Mouse (Mus musculus): Measurements from ENCODE around the gene Golm1. TPM values are rescaled to one million over a fixed set of nuclear protein-coding genes. Genes with fewer than 3 reads are reported as not detected.
"Not testable (repeated sequence)": the region's sequence is repeated elsewhere in the genome, so short reads cannot be mapped to it uniquely, and the experiment has no call there.

Gene Golm1
- total and polyA plus RNA-seq, 3 experiments = 6.5 to 16.2 (median 11.4) TPM

DNA sequence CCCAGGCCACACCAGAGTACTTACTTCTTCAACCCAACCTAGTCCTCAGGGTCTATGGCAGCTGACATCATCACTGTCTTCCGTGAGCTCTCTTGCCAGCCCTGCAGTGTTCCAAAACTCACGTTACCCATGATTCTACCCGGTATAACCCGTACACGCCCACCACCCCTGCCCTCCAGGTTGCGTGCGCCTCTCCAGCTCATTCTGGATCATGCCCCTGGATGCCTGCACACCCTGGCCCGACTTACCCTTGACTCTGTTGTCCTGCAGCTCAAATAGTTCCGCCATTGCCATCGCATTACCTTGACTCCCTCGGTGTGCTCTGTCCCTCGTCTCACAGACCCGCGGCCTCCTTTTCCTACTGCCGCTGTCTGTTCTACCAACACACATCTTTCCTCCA, 34.6 kb upstream of the Golm1 start, which contains the start of gene Spata31d1a:
Gene Spata31d1a, minus strand, starts transcription at position 101 of the 400 bp plus-strand sequence.
- no peak within 1 kb of the TSS for H3K4me3 ChIP-seq
- DNase-seq = no peak
- TF ChIP-seq EP300 (IDR thresholded peaks at IDR 0.05; ENCODE audit: insufficient read depth, low read depth, low read length) (no peak), CTCF (IDR thresholded peaks at IDR 0.05) (no peak), POLR2A (IDR thresholded peaks at IDR 0.05; ENCODE audit: insufficient read depth, low read depth, low read length) (no peak)
- no peak within 1 kb of the TSS for H3K9ac ChIP-seq (ENCODE audit: low read depth, low read length)
- 87% methylated on average over 15 of the region's 15 CpGs for WGBS
- H3K4me1 ChIP-seq (ENCODE audit: control insufficient read depth, insufficient read depth, low read length) = no peaks in the 10 kb centered on the region
- H3K79me2 ChIP-seq (replicated peaks; ENCODE audit: control insufficient read depth, insufficient read depth, low read length) = no peaks in the 10 kb centered on the region
- no peak within 1 kb of the TSS for H3K27ac ChIP-seq
- H3K27me3 ChIP-seq (ENCODE audit: control insufficient read depth, insufficient read depth, low read length) = no peaks in the 10 kb centered on the region
- intact Hi-C loops (cut with DNase I) = no loop called here
- no peaks in the 10 kb centered on the region for H3K36me3 ChIP-seq (ENCODE audit: control insufficient read depth, insufficient read depth, low read length)

- Histone ChIP-seq H3K9ac (ENCODE audit: low read depth, low read length) (0 out of 2 replicates have a peak overlapping the region, but pooled peaks have one; percentile 3), H3K27me3 (ENCODE audit: control insufficient read depth, insufficient read depth, low read length) (no peaks in the 10 kb centered on the region), H3K36me3 (ENCODE audit: control insufficient read depth, insufficient read depth, low read length) (no peaks in the 10 kb centered on the region), H3K27ac (no peak overlapping the region), H3K79me2 (replicated peaks; ENCODE audit: control insufficient read depth, insufficient read depth, low read length) (no peaks in the 10 kb centered on the region), H3K4me1 (ENCODE audit: control insufficient read depth, insufficient read depth, low read length) (peaks cover 1% of the 10 kb centered on the region; the same call in 1 of the 2 replicates), H3K4me3 (no peak overlapping the region)
- peak in 1 of 2 experiments; percentile 13 for DNase-seq
- TF ChIP-seq CTCF (IDR thresholded peaks at IDR 0.05) (peak; percentile 57), EP300 (IDR thresholded peaks at IDR 0.05; ENCODE audit: insufficient read depth, low read depth, low read length) (0 out of 2 replicates have a peak, but pooled peaks have one; percentile 10), POLR2A (IDR thresholded peaks at IDR 0.05; ENCODE audit: insufficient read depth, low read depth, low read length) (no peak)
- 19% methylated on average over 12 of the region's 12 CpGs for WGBS
- intact Hi-C loops (cut with DNase I) = no loop called here
Observed at GRCm38 (mm10) chr13:59704562-59704961, 29.0 kb upstream of the Golm1 start.

DNA sequence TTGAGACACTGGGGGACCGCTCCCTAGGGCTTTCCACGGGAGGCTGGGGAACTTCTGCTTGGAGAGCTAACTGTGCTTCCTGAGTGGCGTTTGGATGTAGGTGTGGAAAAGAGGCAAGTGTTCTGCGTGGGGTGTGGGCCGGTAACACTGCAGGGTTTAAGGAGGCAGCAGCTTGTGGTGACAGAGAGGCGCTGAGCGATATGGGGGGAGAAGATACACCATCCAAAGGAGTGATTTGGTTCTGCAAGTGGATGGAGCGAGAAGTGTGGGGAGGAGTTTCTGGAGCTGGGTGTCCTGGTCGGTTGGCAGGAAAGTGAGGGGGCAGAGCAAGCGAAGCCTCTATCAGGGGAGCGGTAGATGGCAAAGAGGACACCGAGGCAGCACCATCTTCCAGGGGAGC, 27.9 kb upstream of the Golm1 start:
- no peak for DNase-seq
- H3K4me1 ChIP-seq (ENCODE audit: control insufficient read depth, insufficient read depth, low read length) = peaks cover 1% of the 10 kb centered on the region; the same call in 1 of the 2 replicates
- intact Hi-C loops (cut with DNase I) = no loop called here
- no peak for TF ChIP-seq EP300 (IDR thresholded peaks at IDR 0.05; ENCODE audit: insufficient read depth, low read depth, low read length)
- no peak for TF ChIP-seq POLR2A (IDR thresholded peaks at IDR 0.05; ENCODE audit: insufficient read depth, low read depth, low read length)
- no peak for TF ChIP-seq CTCF (IDR thresholded peaks at IDR 0.05)
- no peak overlapping the region for H3K4me3 ChIP-seq
- no peak overlapping the region for H3K9ac ChIP-seq (ENCODE audit: low read depth, low read length)
- H3K27me3 ChIP-seq (ENCODE audit: control insufficient read depth, insufficient read depth, low read length) = no peaks in the 10 kb centered on the region
- WGBS = 60% methylated on average over 12 of the region's 12 CpGs
- H3K36me3 ChIP-seq (ENCODE audit: control insufficient read depth, insufficient read depth, low read length) = no peaks in the 10 kb centered on the region
- H3K79me2 ChIP-seq (replicated peaks; ENCODE audit: control insufficient read depth, insufficient read depth, low read length) = no peaks in the 10 kb centered on the region
- no peak overlapping the region for H3K27ac ChIP-seq

GRCm38 (mm10) chr13:59700137-59700536, 24.5 kb upstream of the Golm1 start:
- DNase-seq; H3K27me3 ChIP-seq (ENCODE audit: control insufficient read depth, insufficient read depth, low read length); intact Hi-C loops (cut with DNase I); H3K79me2 ChIP-seq (replicated peaks; ENCODE audit: control insufficient read depth, insufficient read depth, low read length); H3K4me3 ChIP-seq; H3K27ac ChIP-seq; H3K4me1 ChIP-seq (ENCODE audit: control insufficient read depth, insufficient read depth, low read length); H3K9ac ChIP-seq (ENCODE audit: low read depth, low read length); H3K36me3 ChIP-seq (ENCODE audit: control insufficient read depth, insufficient read depth, low read length): not testable (repeated sequence)
- 41% methylated on average over 1 of the region's 1 CpGs for WGBS

DNA sequence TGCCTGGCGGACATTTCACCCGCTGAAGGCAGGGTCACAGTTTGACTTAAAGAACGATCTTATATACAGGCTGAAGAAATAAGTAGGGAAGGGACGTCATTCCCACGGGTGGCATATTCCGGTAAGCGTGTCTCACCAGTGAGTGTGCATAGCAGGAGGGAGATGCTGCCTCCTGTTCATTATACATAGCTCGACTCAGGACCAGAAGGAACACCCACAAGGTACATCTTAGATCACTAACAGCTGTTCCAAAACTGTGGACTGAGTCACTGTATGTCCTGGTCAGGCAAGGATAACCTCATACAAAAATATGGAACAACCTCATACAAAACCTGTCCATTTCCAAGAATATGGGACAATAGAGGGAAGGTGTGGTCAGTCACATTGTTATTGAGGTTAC, 23.5 kb upstream of the Golm1 start:
- intact Hi-C loops (cut with DNase I) = no loop called here
- Histone ChIP-seq H3K36me3 (ENCODE audit: control insufficient read depth, insufficient read depth, low read length) (no peaks in the 10 kb centered on the region), H3K27me3 (ENCODE audit: control insufficient read depth, insufficient read depth, low read length) (no peaks in the 10 kb centered on the region), H3K4me1 (ENCODE audit: control insufficient read depth, insufficient read depth, low read length) (peaks cover under 1% of the 10 kb centered on the region; the same call in 1 of the 2 replicates), H3K79me2 (replicated peaks; ENCODE audit: control insufficient read depth, insufficient read depth, low read length) (no peaks in the 10 kb centered on the region), H3K27ac (no peak overlapping the region), H3K9ac (ENCODE audit: low read depth, low read length) (no peak overlapping the region), H3K4me3 (no peak overlapping the region)
- TF ChIP-seq EP300 (IDR thresholded peaks at IDR 0.05; ENCODE audit: insufficient read depth, low read depth, low read length) (no peak), CTCF (IDR thresholded peaks at IDR 0.05) (no peak), POLR2A (IDR thresholded peaks at IDR 0.05; ENCODE audit: insufficient read depth, low read depth, low read length) (no peak)
- 94% methylated on average over 8 of the region's 8 CpGs for WGBS
- DNase-seq = no peak

DNA sequence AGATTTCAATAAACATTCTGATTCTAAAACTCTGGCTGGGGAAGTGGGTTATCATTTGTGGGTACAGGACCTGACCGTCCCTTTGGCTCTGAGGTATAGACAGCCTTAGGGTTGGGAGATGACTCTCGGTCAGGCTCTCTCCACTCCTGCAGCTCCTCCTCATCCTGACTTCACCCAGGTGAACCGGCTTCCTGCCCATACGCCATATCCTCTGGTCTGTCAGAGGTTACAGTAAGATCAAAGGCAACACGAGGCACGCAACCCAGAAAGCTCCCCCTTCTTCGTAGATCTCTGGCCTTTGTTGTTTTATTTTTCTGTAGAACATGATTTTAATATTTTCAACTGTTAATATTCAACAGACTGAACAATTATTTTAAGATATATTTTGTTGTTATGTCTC, 20.2 kb upstream of the Golm1 start:
- Histone ChIP-seq H3K4me1 (ENCODE audit: control insufficient read depth, insufficient read depth, low read length) (no peaks in the 10 kb centered on the region), H3K79me2 (replicated peaks; ENCODE audit: control insufficient read depth, insufficient read depth, low read length) (no peaks in the 10 kb centered on the region), H3K27me3 (ENCODE audit: control insufficient read depth, insufficient read depth, low read length) (no peaks in the 10 kb centered on the region), H3K36me3 (ENCODE audit: control insufficient read depth, insufficient read depth, low read length) (no peaks in the 10 kb centered on the region), H3K9ac (ENCODE audit: low read depth, low read length) (no peak overlapping the region), H3K27ac (no peak overlapping the region), H3K4me3 (no peak overlapping the region)
- no peak for DNase-seq
- WGBS = 86% methylated on average over 7 of the region's 7 CpGs
- TF ChIP-seq POLR2A (IDR thresholded peaks at IDR 0.05; ENCODE audit: insufficient read depth, low read depth, low read length) (no peak), CTCF (IDR thresholded peaks at IDR 0.05) (no peak), EP300 (IDR thresholded peaks at IDR 0.05; ENCODE audit: insufficient read depth, low read depth, low read length) (no peak)
- intact Hi-C loops (cut with DNase I) = no loop called here
